Mouse (Mus musculus): ENCODE measurements around the gene Znrf1. TPM values are rescaled to one million over a fixed set of nuclear protein-coding genes. Genes with fewer than 3 reads are reported as not detected.

The Znrf1 gene
- polyA plus RNA-seq, 1 experiment = 103 TPM

DNA sequence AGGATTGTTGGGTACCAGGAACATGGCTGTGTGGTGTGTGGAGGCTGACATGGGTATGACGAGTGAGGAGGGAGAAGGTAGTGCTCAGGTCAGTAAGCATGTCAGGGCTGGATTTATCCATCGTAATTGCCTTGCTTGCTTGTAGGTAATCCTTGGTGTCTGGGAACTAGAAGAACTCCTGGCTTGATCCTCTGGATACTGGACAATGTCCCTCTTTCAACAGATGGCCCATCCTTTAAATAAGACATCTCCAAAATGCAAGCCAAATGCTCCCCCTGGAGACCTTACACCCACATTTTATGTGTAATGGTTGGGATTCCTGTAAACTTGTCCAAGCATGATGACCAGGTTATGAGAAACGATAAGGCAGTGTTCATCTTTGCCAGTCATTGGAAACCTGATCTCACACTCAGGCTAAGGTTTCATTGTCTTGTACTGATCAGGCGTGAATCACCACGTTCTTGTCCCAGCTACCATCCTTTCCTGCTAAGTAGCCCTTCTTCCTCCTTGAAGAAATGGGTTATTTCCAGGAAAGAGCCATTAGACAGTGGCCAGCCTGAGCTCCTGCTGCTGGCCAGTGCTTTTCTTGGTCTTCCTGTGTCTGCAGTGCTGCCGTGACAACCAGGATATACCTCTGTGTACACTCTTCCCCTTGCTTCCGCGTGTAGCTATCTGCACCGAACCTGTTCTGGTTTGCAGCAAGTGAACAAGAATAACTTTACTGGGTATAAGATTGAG lies 64.0 kb downstream of the Znrf1 start:
- 46% methylated on average over 9 of the region's 9 CpGs for WGBS
- Histone ChIP-seq H3K4me1 (ENCODE audit: control insufficient read depth, insufficient read depth, low read length) (peaks cover 39% of the 10 kb centered on the region), H3K4me3 (replicated peaks; ENCODE audit: extremely low read depth, low read depth, low read length) (no peak overlapping the region)
- no peak for DNase-seq
- no peak for TF ChIP-seq POLR2A (IDR thresholded peaks at IDR 0.05; ENCODE audit: borderline replicate concordance, extremely low read depth, low read depth, low read length)
- no peak for TF ChIP-seq CTCF (IDR thresholded peaks at IDR 0.05; ENCODE audit: insufficient read depth, low read length)

DNA sequence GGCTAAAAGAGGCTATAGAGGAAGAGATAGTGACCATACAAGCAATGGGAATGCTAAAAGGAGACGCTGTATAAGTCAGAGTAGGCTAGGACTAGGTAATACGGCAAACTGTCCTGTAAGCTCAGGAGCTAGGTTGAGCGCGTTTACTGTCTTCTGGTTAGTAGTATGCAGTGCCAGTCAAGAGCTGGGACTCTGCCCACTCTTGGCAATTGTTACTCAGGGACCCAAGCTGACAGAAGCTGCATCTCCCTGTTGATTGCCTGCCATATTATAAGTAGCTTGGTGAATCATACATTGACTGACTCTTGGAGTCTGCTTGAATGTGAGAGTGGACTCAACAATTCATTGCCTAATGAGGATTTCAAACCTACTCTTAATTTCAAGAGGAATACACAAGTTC lies 66.2 kb downstream of the Znrf1 start:
- WGBS = 90% methylated on average over 4 of the region's 4 CpGs
- H3K4me3 ChIP-seq (replicated peaks; ENCODE audit: extremely low read depth, low read depth, low read length) = no peak overlapping the region
- peaks cover 20% of the 10 kb centered on the region for H3K4me1 ChIP-seq (ENCODE audit: control insufficient read depth, insufficient read depth, low read length)
- TF ChIP-seq CTCF (IDR thresholded peaks at IDR 0.05; ENCODE audit: insufficient read depth, low read length) (no peak), POLR2A (IDR thresholded peaks at IDR 0.05; ENCODE audit: borderline replicate concordance, extremely low read depth, low read depth, low read length) (no peak)
- DNase-seq = no peak

DNA sequence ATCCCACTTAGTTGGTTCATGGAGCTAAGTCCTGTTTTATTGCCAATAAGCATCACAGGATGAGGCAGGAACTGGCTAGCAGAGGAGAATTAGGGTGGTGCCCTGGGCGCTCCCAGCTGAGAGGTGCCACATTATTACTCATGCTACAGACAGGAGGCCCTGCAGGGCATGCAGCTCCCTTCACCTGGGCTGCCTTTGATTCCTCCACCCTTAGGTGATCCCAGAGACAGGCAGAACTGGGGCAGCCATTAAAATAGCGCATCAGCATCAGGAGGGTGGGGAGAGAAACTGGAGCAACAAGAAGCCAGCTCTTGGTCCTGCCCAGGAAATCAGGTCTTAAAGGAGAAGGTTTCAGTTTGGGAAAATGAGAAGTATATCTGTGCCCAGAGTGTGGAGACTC lies 69.1 kb downstream of the Znrf1 start:
- no peak for TF ChIP-seq POLR2A (IDR thresholded peaks at IDR 0.05; ENCODE audit: borderline replicate concordance, extremely low read depth, low read depth, low read length)
- no peak for TF ChIP-seq CTCF (IDR thresholded peaks at IDR 0.05; ENCODE audit: insufficient read depth, low read length)
- WGBS = 78% methylated on average over 2 of the region's 2 CpGs
- H3K4me1 ChIP-seq (ENCODE audit: control insufficient read depth, insufficient read depth, low read length) = peaks cover 7% of the 10 kb centered on the region
- no peak overlapping the region for H3K4me3 ChIP-seq (replicated peaks; ENCODE audit: extremely low read depth, low read depth, low read length)
- no peak for DNase-seq

DNA sequence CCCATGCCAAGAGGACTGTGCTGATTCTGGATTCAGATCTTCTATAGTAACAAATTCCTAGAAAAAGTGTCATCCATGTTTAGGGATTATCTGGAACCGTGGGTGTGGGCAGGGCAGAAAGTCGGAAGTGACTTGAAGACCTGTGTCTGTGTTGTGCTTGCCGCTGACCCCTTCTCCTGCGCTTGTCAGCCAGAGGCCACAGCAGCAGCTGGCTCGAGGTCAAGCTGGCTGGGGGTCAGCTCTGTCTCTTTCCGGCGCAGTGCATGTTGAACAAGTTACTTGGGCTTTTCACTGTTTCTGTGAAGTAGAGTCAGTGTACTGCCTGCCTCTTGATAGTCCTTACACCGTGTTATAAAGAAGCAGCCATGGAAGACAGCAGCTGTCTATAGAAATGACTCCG lies 71.1 kb downstream of the Znrf1 start:
- Histone ChIP-seq H3K4me3 (replicated peaks; ENCODE audit: extremely low read depth, low read depth, low read length) (no peak overlapping the region), H3K4me1 (ENCODE audit: control insufficient read depth, insufficient read depth, low read length) (peaks cover 6% of the 10 kb centered on the region)
- WGBS = 80% methylated on average over 9 of the region's 9 CpGs
- TF ChIP-seq POLR2A (IDR thresholded peaks at IDR 0.05; ENCODE audit: borderline replicate concordance, extremely low read depth, low read depth, low read length) (no peak), CTCF (IDR thresholded peaks at IDR 0.05; ENCODE audit: insufficient read depth, low read length) (no peak)
- no peak for DNase-seq

DNA sequence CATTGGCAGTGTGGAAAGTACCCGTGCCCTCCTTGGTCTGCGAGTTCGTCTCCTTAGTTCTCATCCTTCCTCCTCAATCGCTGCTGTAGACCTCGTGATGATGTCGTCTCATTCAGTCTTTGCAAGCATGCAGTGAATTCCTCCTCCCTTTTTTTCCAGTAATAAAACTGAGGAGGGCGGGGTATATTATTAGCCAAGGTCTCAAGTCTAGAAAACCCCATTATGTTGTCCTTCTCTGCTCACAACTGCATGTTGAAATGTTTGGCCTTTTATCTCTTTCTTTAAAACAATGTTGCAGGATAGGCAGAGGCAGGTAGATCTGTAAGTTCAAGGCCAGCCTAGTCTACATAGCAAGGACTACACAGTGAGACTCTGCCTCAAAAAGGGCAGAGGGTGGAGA lies 71.5 kb downstream of the Znrf1 start:
- TF ChIP-seq POLR2A (IDR thresholded peaks at IDR 0.05; ENCODE audit: borderline replicate concordance, extremely low read depth, low read depth, low read length) = no peak
- no peak for TF ChIP-seq CTCF (IDR thresholded peaks at IDR 0.05; ENCODE audit: insufficient read depth, low read length)
- Histone ChIP-seq H3K4me1 (ENCODE audit: control insufficient read depth, insufficient read depth, low read length) (peaks cover 6% of the 10 kb centered on the region), H3K4me3 (replicated peaks; ENCODE audit: extremely low read depth, low read depth, low read length) (no peak overlapping the region)
- DNase-seq = no peak
- WGBS = 85% methylated on average over 7 of the region's 7 CpGs

DNA sequence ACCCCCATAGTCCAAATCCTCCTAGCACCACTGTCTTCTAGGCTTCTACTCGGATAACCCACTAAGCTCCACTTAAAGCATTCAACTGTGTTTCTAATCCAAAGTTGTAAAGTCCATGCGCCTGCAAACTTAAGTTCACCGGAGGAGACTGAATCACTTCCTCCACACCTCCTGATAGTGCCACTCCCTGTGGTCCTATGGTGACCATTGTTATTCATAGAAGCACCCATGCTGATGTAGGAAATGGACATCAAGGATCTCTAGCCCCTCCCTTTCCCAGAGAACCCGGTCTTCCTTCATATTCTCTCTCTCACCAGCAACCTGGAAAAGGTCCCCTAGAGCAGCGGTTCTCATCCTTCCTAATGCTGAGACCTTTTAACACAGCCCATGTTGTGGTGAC lies 77.3 kb downstream of the Znrf1 start:
- Histone ChIP-seq H3K4me1 (ENCODE audit: control insufficient read depth, insufficient read depth, low read length) (peaks cover 12% of the 10 kb centered on the region), H3K4me3 (replicated peaks; ENCODE audit: extremely low read depth, low read depth, low read length) (no peak overlapping the region)
- DNase-seq = no peak
- 55% methylated on average over 5 of the region's 5 CpGs for WGBS
- TF ChIP-seq POLR2A (IDR thresholded peaks at IDR 0.05; ENCODE audit: borderline replicate concordance, extremely low read depth, low read depth, low read length) (no peak), CTCF (IDR thresholded peaks at IDR 0.05; ENCODE audit: insufficient read depth, low read length) (no peak)

DNA sequence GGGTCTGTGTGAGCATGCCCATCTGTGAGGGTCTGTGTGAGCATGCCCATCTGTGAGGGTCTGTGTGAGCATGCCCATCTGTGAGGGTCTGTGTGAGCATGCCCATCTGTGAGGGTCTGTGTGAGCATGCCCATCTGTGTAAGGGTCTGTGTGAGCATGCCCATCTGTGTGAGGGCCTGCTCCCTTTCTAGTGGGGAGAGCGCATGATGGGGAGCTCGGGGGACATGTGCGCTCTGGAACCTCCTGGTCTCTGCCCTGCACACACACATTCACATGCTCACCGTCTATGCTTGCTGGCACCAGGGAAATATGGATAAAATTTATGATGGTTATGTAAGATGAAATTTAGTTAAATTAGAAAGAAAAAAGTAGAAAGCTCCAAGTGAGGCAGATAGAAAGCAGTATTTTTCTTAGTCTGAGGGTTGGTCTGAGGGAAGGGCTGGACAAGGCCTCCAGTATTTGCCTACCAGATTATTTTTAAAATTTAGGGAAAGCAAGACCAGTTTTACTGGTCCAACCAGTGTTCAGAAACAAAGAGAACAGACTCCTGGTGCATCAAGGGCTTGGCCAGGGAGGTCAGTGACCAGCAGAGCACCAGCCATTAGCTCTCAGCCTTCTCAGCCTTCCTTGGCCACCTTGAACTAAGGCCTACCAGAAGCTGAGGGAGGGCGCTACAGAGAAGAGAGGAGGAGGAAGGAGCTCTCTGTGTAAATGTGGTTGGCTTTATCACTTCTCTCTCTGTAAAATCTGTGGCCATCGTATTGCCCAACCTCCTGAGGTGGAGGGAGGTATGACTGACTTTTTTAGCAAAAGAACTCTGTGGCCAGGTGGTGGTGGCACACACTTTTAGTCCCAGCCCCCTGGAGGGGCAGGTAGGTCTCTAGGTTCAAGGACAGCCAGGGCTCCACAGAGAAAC lies 79.1 kb downstream of the Znrf1 start:
- 76% methylated on average over 6 of the region's 6 CpGs for WGBS
- H3K4me1 ChIP-seq (ENCODE audit: control insufficient read depth, insufficient read depth, low read length) = peaks cover 20% of the 10 kb centered on the region
- H3K4me3 ChIP-seq (replicated peaks; ENCODE audit: extremely low read depth, low read depth, low read length) = no peak overlapping the region
- DNase-seq = no peak
- TF ChIP-seq POLR2A (IDR thresholded peaks at IDR 0.05; ENCODE audit: borderline replicate concordance, extremely low read depth, low read depth, low read length) = no peak
- TF ChIP-seq CTCF (IDR thresholded peaks at IDR 0.05; ENCODE audit: insufficient read depth, low read length) = no peak

DNA sequence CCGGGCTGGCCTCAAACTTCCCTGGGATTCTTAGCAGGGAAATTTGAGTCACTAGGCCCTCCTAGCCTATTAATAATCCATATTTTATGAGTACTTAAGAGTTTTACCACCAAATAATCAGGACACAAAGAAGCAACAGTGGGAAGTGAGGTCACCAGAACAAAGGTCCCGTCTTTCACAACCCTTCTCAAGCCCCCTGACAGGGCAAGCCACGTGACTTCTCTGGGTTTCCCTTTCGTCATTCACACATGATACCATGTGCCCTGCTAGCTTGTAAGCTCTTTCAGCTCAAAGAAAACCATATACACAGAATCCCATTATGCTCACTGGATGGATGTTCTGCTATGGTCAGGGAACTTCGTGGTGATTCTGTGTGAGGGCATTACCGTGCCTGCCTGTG lies 81.9 kb downstream of the Znrf1 start:
- Histone ChIP-seq H3K4me3 (replicated peaks; ENCODE audit: extremely low read depth, low read depth, low read length) (no peak overlapping the region), H3K4me1 (ENCODE audit: control insufficient read depth, insufficient read depth, low read length) (peaks cover 24% of the 10 kb centered on the region)
- 53% methylated on average over 6 of the region's 6 CpGs for WGBS
- DNase-seq = no peak
- no peak for TF ChIP-seq CTCF (IDR thresholded peaks at IDR 0.05; ENCODE audit: insufficient read depth, low read length)
- no peak for TF ChIP-seq POLR2A (IDR thresholded peaks at IDR 0.05; ENCODE audit: borderline replicate concordance, extremely low read depth, low read depth, low read length)

DNA sequence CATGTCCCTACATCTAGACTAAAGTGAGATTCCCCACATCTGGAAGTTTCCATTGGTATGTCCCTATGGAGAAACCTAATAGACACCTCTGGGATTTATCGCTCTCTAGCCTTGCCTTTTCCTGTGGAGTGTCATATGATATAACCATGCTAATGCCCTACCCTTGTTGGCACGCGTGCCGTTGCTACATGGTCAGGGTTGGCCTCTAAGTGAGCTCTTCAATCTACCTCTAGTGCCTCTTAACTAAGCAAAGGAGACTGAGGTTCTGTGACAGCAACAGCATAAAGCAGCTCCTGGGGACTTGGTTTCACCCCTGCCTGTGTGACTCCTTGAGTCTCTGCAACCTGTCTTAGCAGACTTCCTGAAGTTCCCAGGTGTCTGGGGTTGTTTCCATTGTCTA lies 82.4 kb downstream of the Znrf1 start:
- peak; percentile 38 for DNase-seq
- WGBS = 65% methylated on average over 4 of the region's 4 CpGs
- H3K4me1 ChIP-seq (ENCODE audit: control insufficient read depth, insufficient read depth, low read length) = peaks cover 24% of the 10 kb centered on the region
- no peak overlapping the region for H3K4me3 ChIP-seq (replicated peaks; ENCODE audit: extremely low read depth, low read depth, low read length)
- TF ChIP-seq CTCF (IDR thresholded peaks at IDR 0.05; ENCODE audit: insufficient read depth, low read length) (no peak), POLR2A (IDR thresholded peaks at IDR 0.05; ENCODE audit: borderline replicate concordance, extremely low read depth, low read depth, low read length) (no peak)
